Mouse (Mus musculus): Measurements from ENCODE around the gene Klhl6. TPM values are rescaled to one million over a fixed set of nuclear protein-coding genes. Genes with fewer than 3 reads are reported as not detected.

Klhl6 gene
- total RNA-seq, 1 experiment: 1.6 TPM

- H3K4me1 ChIP-seq (ENCODE audit: control insufficient read depth in 2 of 2, insufficient read depth in 2 of 2, low read length in 2 of 2, poor library complexity in 1 of 2): peaks cover 0 to 7% of the 10 kb centered on the region in 2 experiments; a peak in 1 of 4 replicates
- in situ Hi-C loops (cut with MboI; ENCODE audit: low sequenced_read_pairs in 2 of 2, unreplicated experiment in 2 of 2): no loop called here
- no peak for DNase-seq (ENCODE audit: low read depth, low spot score)
- H3K36me3 ChIP-seq (ENCODE audit: control insufficient read depth, insufficient read depth, low read length, poor library complexity, severe bottlenecking): no peaks in the 10 kb centered on the region
- TF ChIP-seq ZC3H11A (IDR thresholded peaks at IDR 0.05; ENCODE audit: borderline replicate concordance, low read depth, low read length) (no peak), CHD2 (IDR thresholded peaks at IDR 0.05; ENCODE audit: low read depth, low read length) (no peak), ZNF384 (IDR thresholded peaks at IDR 0.05; ENCODE audit: low read depth, low read length) (no peak), HCFC1 (IDR thresholded peaks at IDR 0.05; ENCODE audit: borderline replicate concordance, insufficient read depth, low read length) (no peak), MAFK (IDR thresholded peaks at IDR 0.05; ENCODE audit: insufficient read depth, low read depth, low read length) (no peak)
- H3K9ac ChIP-seq (ENCODE audit: insufficient read depth, low read depth, low read length, poor library complexity, severe bottlenecking): no peak overlapping the region
- no peaks in the 10 kb centered on the region for H3K9me3 ChIP-seq (ENCODE audit: control insufficient read depth, insufficient read depth, low read depth, low read length)
- H3K27ac ChIP-seq (ENCODE audit: insufficient read depth, low read depth, low read length, poor library complexity, severe bottlenecking): no peak overlapping the region
- H3K4me3 ChIP-seq (ENCODE audit: insufficient read depth in 1 of 2, low read depth in 1 of 2, low read length in 2 of 2, poor library complexity in 1 of 2, severe bottlenecking in 1 of 2): no peak overlapping the region
Measured at GRCm38 (mm10) chr16:19993278-19993677, 10.4 kb upstream of the Klhl6 start.

- no peak for DNase-seq (ENCODE audit: low read depth, low spot score)
- no peaks in the 10 kb centered on the region for H3K9me3 ChIP-seq (ENCODE audit: control insufficient read depth, insufficient read depth, low read depth, low read length)
- in situ Hi-C loops (cut with MboI; ENCODE audit: low sequenced_read_pairs in 2 of 2, unreplicated experiment in 2 of 2): no loop called here
Measured at GRCm38 (mm10) chr16:19990536-19990935, 7.7 kb upstream of the Klhl6 start.

GRCm38 (mm10) chr16:19987589-19987988, 4.8 kb upstream of the Klhl6 start:
- no peak for DNase-seq (ENCODE audit: low read depth, low spot score)
- no peaks in the 10 kb centered on the region for H3K36me3 ChIP-seq (ENCODE audit: control insufficient read depth, insufficient read depth, low read length, poor library complexity, severe bottlenecking)
- H3K4me1 ChIP-seq (ENCODE audit: control insufficient read depth in 2 of 2, insufficient read depth in 2 of 2, low read length in 2 of 2, poor library complexity in 1 of 2): no peaks in the 10 kb centered on the region
- H3K27ac ChIP-seq (ENCODE audit: insufficient read depth, low read depth, low read length, poor library complexity, severe bottlenecking): no peak overlapping the region
- no peaks in the 10 kb centered on the region for H3K9me3 ChIP-seq (ENCODE audit: control insufficient read depth, insufficient read depth, low read depth, low read length)
- no peak overlapping the region for H3K4me3 ChIP-seq (ENCODE audit: insufficient read depth in 1 of 2, low read depth in 1 of 2, low read length in 2 of 2, poor library complexity in 1 of 2, severe bottlenecking in 1 of 2)
- TF ChIP-seq ZNF384 (IDR thresholded peaks at IDR 0.05; ENCODE audit: low read depth, low read length): no peak
- TF ChIP-seq ZC3H11A (IDR thresholded peaks at IDR 0.05; ENCODE audit: borderline replicate concordance, low read depth, low read length): no peak
- TF ChIP-seq MAFK (IDR thresholded peaks at IDR 0.05; ENCODE audit: insufficient read depth, low read depth, low read length): no peak
- TF ChIP-seq CHD2 (IDR thresholded peaks at IDR 0.05; ENCODE audit: low read depth, low read length): no peak
- no peak for TF ChIP-seq HCFC1 (IDR thresholded peaks at IDR 0.05; ENCODE audit: borderline replicate concordance, insufficient read depth, low read length)
- H3K9ac ChIP-seq (ENCODE audit: insufficient read depth, low read depth, low read length, poor library complexity, severe bottlenecking): no peak overlapping the region
- in situ Hi-C loops (cut with MboI; ENCODE audit: low sequenced_read_pairs in 2 of 2, unreplicated experiment in 2 of 2): no loop called here

More at GRCm38 (mm10) chr16:19990536-19990935, 7.7 kb upstream of the Klhl6 start:
- no peak for TF ChIP-seq ZC3H11A (IDR thresholded peaks at IDR 0.05; ENCODE audit: borderline replicate concordance, low read depth, low read length)
- no peak for TF ChIP-seq MAFK (IDR thresholded peaks at IDR 0.05; ENCODE audit: insufficient read depth, low read depth, low read length)
- no peak for TF ChIP-seq ZNF384 (IDR thresholded peaks at IDR 0.05; ENCODE audit: low read depth, low read length)
- TF ChIP-seq CHD2 (IDR thresholded peaks at IDR 0.05; ENCODE audit: low read depth, low read length): no peak
- Histone ChIP-seq H3K9ac (ENCODE audit: insufficient read depth, low read depth, low read length, poor library complexity, severe bottlenecking) (no peak overlapping the region), H3K4me1 (ENCODE audit: control insufficient read depth in 2 of 2, insufficient read depth in 2 of 2, low read length in 2 of 2, poor library complexity in 1 of 2) (no peaks in the 10 kb centered on the region), H3K36me3 (ENCODE audit: control insufficient read depth, insufficient read depth, low read length, poor library complexity, severe bottlenecking) (no peaks in the 10 kb centered on the region), H3K27ac (ENCODE audit: insufficient read depth, low read depth, low read length, poor library complexity, severe bottlenecking) (no peak overlapping the region), H3K4me3 (ENCODE audit: insufficient read depth in 1 of 2, low read depth in 1 of 2, low read length in 2 of 2, poor library complexity in 1 of 2, severe bottlenecking in 1 of 2) (no peak overlapping the region)

GRCm38 (mm10) chr16:19984884-19985643, 2.2 kb upstream of the Klhl6 start:
- H3K4me1 ChIP-seq (ENCODE audit: control insufficient read depth in 2 of 2, insufficient read depth in 2 of 2, low read length in 2 of 2, poor library complexity in 1 of 2): no peaks in the 10 kb centered on the region
- no peak for TF ChIP-seq ZNF384 (IDR thresholded peaks at IDR 0.05; ENCODE audit: low read depth, low read length)
- no peak for TF ChIP-seq HCFC1 (IDR thresholded peaks at IDR 0.05; ENCODE audit: borderline replicate concordance, insufficient read depth, low read length)
- no peak for TF ChIP-seq CHD2 (IDR thresholded peaks at IDR 0.05; ENCODE audit: low read depth, low read length)
- TF ChIP-seq ZC3H11A (IDR thresholded peaks at IDR 0.05; ENCODE audit: borderline replicate concordance, low read depth, low read length): no peak
- no peak for TF ChIP-seq MAFK (IDR thresholded peaks at IDR 0.05; ENCODE audit: insufficient read depth, low read depth, low read length)
- in situ Hi-C loops (cut with MboI; ENCODE audit: low sequenced_read_pairs in 2 of 2, unreplicated experiment in 2 of 2): no loop called here

More at GRCm38 (mm10) chr16:19984884-19985643, 2.2 kb upstream of the Klhl6 start:
- DNase-seq (ENCODE audit: low read depth, low spot score): no peak
- Histone ChIP-seq H3K36me3 (ENCODE audit: control insufficient read depth, insufficient read depth, low read length, poor library complexity, severe bottlenecking) (no peaks in the 10 kb centered on the region), H3K9ac (ENCODE audit: insufficient read depth, low read depth, low read length, poor library complexity, severe bottlenecking) (no peak overlapping the region), H3K4me3 (ENCODE audit: insufficient read depth in 1 of 2, low read depth in 1 of 2, low read length in 2 of 2, poor library complexity in 1 of 2, severe bottlenecking in 1 of 2) (no peak overlapping the region), H3K9me3 (ENCODE audit: control insufficient read depth, insufficient read depth, low read depth, low read length) (no peaks in the 10 kb centered on the region), H3K27ac (ENCODE audit: insufficient read depth, low read depth, low read length, poor library complexity, severe bottlenecking) (no peak overlapping the region)
